Mouse (Mus musculus): Measurements from ENCODE around the gene Fip1l1. TPM values are rescaled to one million over a fixed set of nuclear protein-coding genes. Genes with fewer than 3 reads are reported as not detected.

The Fip1l1 gene
- total and polyA plus RNA-seq, 3 experiments: 72.0 to 171 (median 83.1) TPM

- H3K27ac ChIP-seq (ENCODE audit: insufficient read depth, low read depth): no peak overlapping the region
- no peak for TF ChIP-seq SMC3 (IDR thresholded peaks at IDR 0.05; ENCODE audit: low read depth, low read length)
- no peak for TF ChIP-seq JUN (IDR thresholded peaks at IDR 0.05; ENCODE audit: insufficient read depth, low read depth, low read length)
- no peak for TF ChIP-seq RAD21 (IDR thresholded peaks at IDR 0.05; ENCODE audit: low read depth, low read length)
- TF ChIP-seq ETS1 (conservative IDR thresholded peaks at IDR 0.05; ENCODE audit: low read depth, low read length): no peak
- TF ChIP-seq JUND (conservative IDR thresholded peaks at IDR 0.05; ENCODE audit: low read depth, low read length): no peak
- TF ChIP-seq TCF12 (IDR thresholded peaks at IDR 0.05; ENCODE audit: low read depth, low read length): no peak
- TF ChIP-seq ZKSCAN1 (IDR thresholded peaks at IDR 0.05; ENCODE audit: borderline replicate concordance, low read depth, low read length): no peak
- no peak for TF ChIP-seq MAFK (IDR thresholded peaks at IDR 0.05; ENCODE audit: insufficient replicate concordance, low read length)
- no peak for TF ChIP-seq MEF2A (IDR thresholded peaks at IDR 0.05; ENCODE audit: borderline replicate concordance, low read depth, low read length)
- no peak for TF ChIP-seq MYC (IDR thresholded peaks at IDR 0.05; ENCODE audit: low read depth, low read length)
- TF ChIP-seq GABPA (IDR thresholded peaks at IDR 0.05; ENCODE audit: insufficient replicate concordance, low read depth, low read length): no peak
- TF ChIP-seq CTCF (conservative IDR thresholded peaks at IDR 0.05 in 1 of 2, IDR thresholded peaks at IDR 0.05 in 1 of 2; ENCODE audit: low read depth in 2 of 2, low read length in 2 of 2): no peak
- H3K9me3 ChIP-seq (replicated peaks; ENCODE audit: low read length): no peaks in the 10 kb centered on the region
- H3K79me2 ChIP-seq (replicated peaks; ENCODE audit: control insufficient read depth, extremely low read depth, insufficient read depth, poor library complexity, severe bottlenecking): no peaks in the 10 kb centered on the region
- no peaks in the 10 kb centered on the region; a peak in 1 of 4 replicates for H3K4me1 ChIP-seq (ENCODE audit: control insufficient read depth in 1 of 2, insufficient read depth in 2 of 2)
- in situ Hi-C loops (cut with MboI; ENCODE audit: low pct_ligation_motif_present, low pct_unique_long_range_greater_than_20kb, low sequenced_read_pairs) (loop anchor here (25.0 kb wide), 1 partner anchor 530 kb away; the partner anchor contains the start of gene Pdgfra), dilution Hi-C loops (cut with MboI; ENCODE audit: extremely low pct_ligation_motif_present, extremely low pct_unique_long_range_greater_than_20kb, low sequenced_read_pairs) (no loop called here)
- H3K4me2 ChIP-seq (ENCODE audit: insufficient read depth, low read depth, poor library complexity, severe bottlenecking): no peak overlapping the region
- DNase-seq (ENCODE audit: extremely low read depth): no peak
- no peak overlapping the region for H3K4me3 ChIP-seq (replicated peaks in 1 of 3; ENCODE audit: low read depth in 2 of 3, low read length in 2 of 3, poor library complexity in 1 of 3)
- H3K27me3 ChIP-seq (replicated peaks): no peaks in the 10 kb centered on the region
- H3K9ac ChIP-seq (ENCODE audit: insufficient read depth, low read depth): no peak overlapping the region
- H3K36me3 ChIP-seq (replicated peaks in 1 of 2; ENCODE audit: control insufficient read depth in 1 of 2, insufficient read depth in 1 of 2, low read length in 1 of 2): no peaks in the 10 kb centered on the region
These were observed 97.3 kb downstream of the Fip1l1 start for GRCm38 (mm10) chr5:74632369-74633114.

GRCm38 (mm10) chr5:74633453-74633852, 98.2 kb downstream of the Fip1l1 start:
- no peak overlapping the region for H3K4me2 ChIP-seq (ENCODE audit: insufficient read depth, low read depth, poor library complexity, severe bottlenecking)
- TF ChIP-seq CHD2 (IDR thresholded peaks at IDR 0.05; ENCODE audit: low read length) (no peak), CTCF (conservative IDR thresholded peaks at IDR 0.05 in 1 of 2, IDR thresholded peaks at IDR 0.05 in 1 of 2; ENCODE audit: low read depth in 2 of 2, low read length in 2 of 2) (no peak), MAZ (IDR thresholded peaks at IDR 0.05; ENCODE audit: low read depth, low read length) (no peak), GABPA (IDR thresholded peaks at IDR 0.05; ENCODE audit: insufficient replicate concordance, low read depth, low read length) (no peak), HCFC1 (IDR thresholded peaks at IDR 0.05; ENCODE audit: low read depth, low read length) (no peak), MAFK (IDR thresholded peaks at IDR 0.05; ENCODE audit: insufficient replicate concordance, low read length) (no peak), POLR2AphosphoS2 (IDR thresholded peaks at IDR 0.05; ENCODE audit: low read depth, low read length) (no peak), NELFE (IDR thresholded peaks at IDR 0.05; ENCODE audit: low read depth, low read length) (no peak), EP300 (IDR thresholded peaks at IDR 0.05; ENCODE audit: low read length) (no peak), MAX (IDR thresholded peaks at IDR 0.05; ENCODE audit: low read length) (no peak), ZMIZ1 (IDR thresholded peaks at IDR 0.05; ENCODE audit: low read depth, low read length) (no peak)
- H3K9ac ChIP-seq (ENCODE audit: insufficient read depth, low read depth): no peak overlapping the region
- DNase-seq (ENCODE audit: extremely low read depth): no peak
- dilution Hi-C loops (cut with MboI; ENCODE audit: extremely low pct_ligation_motif_present, extremely low pct_unique_long_range_greater_than_20kb, low sequenced_read_pairs) (no loop called here), in situ Hi-C loops (cut with MboI; ENCODE audit: low pct_ligation_motif_present, low pct_unique_long_range_greater_than_20kb, low sequenced_read_pairs) (loop anchor here (25.0 kb wide), 1 partner anchor 529 kb away; the partner anchor contains the start of gene Pdgfra)
- H3K27ac ChIP-seq (ENCODE audit: insufficient read depth, low read depth): no peak overlapping the region
- no peak overlapping the region for H3K4me3 ChIP-seq (replicated peaks in 1 of 3; ENCODE audit: low read depth in 2 of 3, low read length in 2 of 3, poor library complexity in 1 of 3)
- H3K36me3 ChIP-seq (replicated peaks in 1 of 2; ENCODE audit: control insufficient read depth in 1 of 2, insufficient read depth in 1 of 2, low read length in 1 of 2): no peaks in the 10 kb centered on the region
- no peaks in the 10 kb centered on the region for H3K9me3 ChIP-seq (replicated peaks; ENCODE audit: low read length)
- H3K79me2 ChIP-seq (replicated peaks; ENCODE audit: control insufficient read depth, extremely low read depth, insufficient read depth, poor library complexity, severe bottlenecking): no peaks in the 10 kb centered on the region
- no peaks in the 10 kb centered on the region for H3K4me1 ChIP-seq (ENCODE audit: control insufficient read depth in 1 of 2, insufficient read depth in 2 of 2)
- H3K27me3 ChIP-seq (replicated peaks): no peaks in the 10 kb centered on the region
